Mouse (Mus musculus) cerebellum, postnatal 4 days (tissue): ENCODE measurements around the gene Th.

Source experiments
- DNase-seq, 2 experiments: peaks; one replicate each; pipeline ENCODE4 v3.0.0; 2022; ENCODE audit warnings: low spot score in 2 of 2, mixed read lengths in 1 of 2

Gene Th

GRCm38 (mm10) chr7:142931028-142931427, at the start of gene Th:
Th (minus strand) TSS chr7:142931128.
- no peak for DNase-seq

GRCm38 (mm10) chr7:142968809-142969511, 38.0 kb upstream of the Th start, which contains the start of gene Ascl2:
Ascl2 (minus strand) TSS chr7:142969264.
- DNase-seq, result peak in 1 of 2 experiments; percentile 22

- DNase-seq, result peak; percentile 32 to 50
These were observed 37.2 kb upstream of the Th start for GRCm38 (mm10) chr7:142967884-142968808.

GRCm38 (mm10) chr7:142967414-142967883, 36.5 kb upstream of the Th start:
- DNase-seq, result no peak

GRCm38 (mm10) chr7:142959752-142960151, 28.8 kb upstream of the Th start:
- DNase-seq, result no peak

- DNase-seq, result no peak
These were observed 27.9 kb upstream of the Th start for GRCm38 (mm10) chr7:142958817-142959216.

- DNase-seq, result no peak
These were observed 25.1 kb upstream of the Th start for GRCm38 (mm10) chr7:142956018-142956417.

- no peak for DNase-seq
These were observed 18.6 kb upstream of the Th start for GRCm38 (mm10) chr7:142949568-142949967.

- no peak for DNase-seq
These were observed 6.7 kb upstream of the Th start for GRCm38 (mm10) chr7:142937631-142938030.

- DNase-seq, result no peak
These were observed 4.8 kb upstream of the Th start for GRCm38 (mm10) chr7:142935708-142936107.

GRCm38 (mm10) chr7:142932469-142932868, 1.5 kb upstream of the Th start:
- DNase-seq, result no peak

GRCm38 (mm10) chr7:142929516-142929915, 1.4 kb downstream of the Th start:
- DNase-seq, result no peak

- no peak for DNase-seq
These were observed 3.6 kb downstream of the Th start for GRCm38 (mm10) chr7:142927293-142927692.

GRCm38 (mm10) chr7:142918641-142919628, 12.0 kb downstream of the Th start:
- DNase-seq, result peak; percentile 84 to 92

GRCm38 (mm10) chr7:142917659-142918058, 13.3 kb downstream of the Th start:
- no peak for DNase-seq

GRCm38 (mm10) chr7:142916178-142916577, 14.8 kb downstream of the Th start:
- DNase-seq, result peak in 1 of 2 experiments; percentile 84

- no peak for DNase-seq
These were observed 19.2 kb downstream of the Th start for GRCm38 (mm10) chr7:142911682-142912081.

GRCm38 (mm10) chr7:142910104-142910503, 20.8 kb downstream of the Th start:
- no peak for DNase-seq

- no peak for DNase-seq
These were observed 21.3 kb downstream of the Th start for GRCm38 (mm10) chr7:142909622-142910021.

- DNase-seq, result no peak
These were observed 25.3 kb downstream of the Th start for GRCm38 (mm10) chr7:142905606-142906005.

GRCm38 (mm10) chr7:142904331-142904730, 26.6 kb downstream of the Th start:
- DNase-seq, result peak in 1 of 2 experiments; percentile 17
